Mouse (Mus musculus) E14TG2a.4 (cell line): ENCODE data around the gene Rpl29.

Experiments used
- CTCF ChIP-seq: conservative IDR thresholded peaks from 2 replicates; pipeline ENCODE4 v1.5.1; 2014; ENCODE audit warnings: low read length
- NANOG ChIP-seq: IDR thresholded peaks from 2 replicates; pipeline ENCODE4 v1.6.1; 2014; ENCODE audit warnings: borderline replicate concordance, low read length, mixed read lengths
- POU5F1 ChIP-seq: IDR thresholded peaks from 2 replicates; pipeline ENCODE4 v1.6.1; 2014; ENCODE audit warnings: low read length, borderline replicate concordance

DNA sequence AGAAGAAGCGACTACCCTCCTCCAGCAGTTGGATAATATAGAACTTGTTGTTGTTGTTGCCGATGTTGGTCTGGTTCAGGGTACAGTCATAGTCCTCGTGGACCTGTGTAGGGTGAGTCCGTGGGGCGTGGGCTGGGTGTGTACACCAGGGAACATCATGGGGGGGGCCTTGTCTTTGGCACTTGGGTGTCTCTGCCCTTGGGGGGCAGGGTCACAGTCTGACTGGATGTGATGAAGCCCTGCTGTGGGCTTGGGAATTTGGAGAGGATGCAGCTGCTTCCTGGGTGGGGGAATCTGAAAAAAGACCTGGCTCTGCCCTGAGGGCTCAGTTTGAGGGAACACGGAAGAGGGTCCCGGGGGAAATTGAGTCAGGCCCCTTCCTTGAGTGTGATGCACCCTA lies 45.8 kb downstream of the Rpl29 start:
- no peak for TF ChIP-seq CTCF
- no peak for TF ChIP-seq NANOG
- TF ChIP-seq POU5F1 = no peak
